Mouse (Mus musculus) MEL (cell line): ENCODE data around the gene Ncoa5.

Source experiments
- BHLHE40 ChIP-seq: IDR thresholded peaks from 2 replicates; pipeline ENCODE4 v1.6.1; 2012; ENCODE audit warnings: low read depth, mild to moderate bottlenecking, inconsistent platforms, low read length, improper control_type of control experiment, borderline replicate concordance
- CTCF ChIP-seq, 3 experiments: IDR thresholded peaks in 2 of 3; conservative IDR thresholded peaks in 1 of 3; 2 replicates each; pipeline ENCODE4 v1.5.1; 2011 to 2012; ENCODE audit warnings: low read length in 3 of 3, low read depth in 2 of 3, mild to moderate bottlenecking in 2 of 3, improper control_type of control experiment in 1 of 3, inconsistent platforms in 1 of 3, mixed read lengths in 1 of 3, moderate library complexity in 1 of 3; ENCODE audit not compliant: control insufficient read depth in 1 of 3, insufficient read depth in 1 of 3, poor library complexity in 1 of 3, severe bottlenecking in 1 of 3
- EP300 ChIP-seq, 2 experiments: IDR thresholded peaks; 2 replicates each; pipeline ENCODE4 v1.6.1; 2011; ENCODE audit warnings: improper control_type of control experiment in 2 of 2, low read length in 2 of 2, low read depth in 1 of 2, mild to moderate bottlenecking in 1 of 2
- GABPA ChIP-seq: IDR thresholded peaks from 2 replicates; pipeline ENCODE4 v1.6.1; 2012; ENCODE audit warnings: low read depth, mild to moderate bottlenecking, inconsistent platforms, low read length, improper control_type of control experiment, moderate library complexity
- MAZ ChIP-seq: IDR thresholded peaks from 2 replicates; pipeline ENCODE4 v1.6.1; 2012; ENCODE audit warnings: low read depth, mild to moderate bottlenecking, inconsistent platforms, low read length, improper control_type of control experiment
- MYC ChIP-seq: IDR thresholded peaks from 2 replicates; pipeline ENCODE4 v1.6.1; 2011; ENCODE audit warnings: low read depth, mild to moderate bottlenecking, low read length, improper control_type of control experiment, moderate library complexity
- NELFE ChIP-seq: IDR thresholded peaks from 2 replicates; pipeline ENCODE4 v1.6.1; 2011; ENCODE audit warnings: low read depth, low read length, improper control_type of control experiment
- POLR2A ChIP-seq, 2 experiments: IDR thresholded peaks; 2 replicates each; pipeline ENCODE4 v1.6.1; 2011 to 2012; ENCODE audit warnings: low read length in 2 of 2, mild to moderate bottlenecking in 2 of 2, control low read depth in 1 of 2, improper control_type of control experiment in 1 of 2, low read depth in 1 of 2, moderate library complexity in 1 of 2; ENCODE audit not compliant: control insufficient read depth in 1 of 2, insufficient read depth in 1 of 2, poor library complexity in 1 of 2
- POLR2AphosphoS2 ChIP-seq: IDR thresholded peaks from 2 replicates; pipeline ENCODE4 v1.6.1; 2011; ENCODE audit warnings: low read length, improper control_type of control experiment
- TAL1 ChIP-seq: IDR thresholded peaks from 2 replicates; pipeline ENCODE4 v1.6.1; 2012; ENCODE audit warnings: mild to moderate bottlenecking, inconsistent platforms, low read length, moderate library complexity, mixed read lengths
- USF1 ChIP-seq: IDR thresholded peaks from 2 replicates; pipeline ENCODE4 v1.6.1; 2014; ENCODE audit warnings: low read depth, mild to moderate bottlenecking, inconsistent platforms, low read length, improper control_type of control experiment, moderate library complexity
- ZKSCAN1 ChIP-seq: IDR thresholded peaks from 2 replicates; pipeline ENCODE4 v1.6.1; 2012; ENCODE audit warnings: low read depth, mild to moderate bottlenecking, inconsistent platforms, low read length, improper control_type of control experiment, moderate library complexity
- ZNF384 ChIP-seq: IDR thresholded peaks from 2 replicates; pipeline ENCODE4 v1.6.1; 2012; ENCODE audit warnings: low read depth, mild to moderate bottlenecking, inconsistent platforms, low read length, improper control_type of control experiment

GRCm38 (mm10) chr2:164950501-164950900, 84.2 kb downstream of the Ncoa5 start:
- TF ChIP-seq ZKSCAN1 (no peak), EP300 (IDR thresholded peaks at IDR 0.05; ENCODE audit: low read depth in 1 of 2, low read length in 2 of 2) (no peak), CTCF (IDR thresholded peaks at IDR 0.05 in 2 of 3, conservative IDR thresholded peaks at IDR 0.05 in 1 of 3; ENCODE audit: control insufficient read depth in 1 of 3, insufficient read depth in 1 of 3, low read depth in 2 of 3, low read length in 3 of 3, poor library complexity in 1 of 3, severe bottlenecking in 1 of 3) (peak in 2 of 3 experiments; percentile 25 to 32; a peak in 3 of 6 replicates), POLR2AphosphoS2 (no peak), GABPA (no peak), BHLHE40 (no peak), USF1 (no peak), NELFE (no peak), ZNF384 (no peak), TAL1 (no peak), MYC (no peak), POLR2A (IDR thresholded peaks at IDR 0.05; ENCODE audit: control insufficient read depth in 1 of 2, insufficient read depth in 1 of 2, low read depth in 1 of 2, low read length in 2 of 2, poor library complexity in 1 of 2) (no peak), MAZ (no peak)
